Mouse (Mus musculus) intestine, embryonic 14.5 days (tissue): ENCODE data around the gene Plau. TPM values are rescaled to one million over a fixed set of nuclear protein-coding genes. Genes with fewer than 3 reads are reported as not detected.

Source experiments
- ATAC-seq: fragments of 200-750 bp; cut with Nextera tagmentation; replicated peaks from 2 replicates; pipeline ENCODE4 v1.8.0; 2017; ENCODE audit warnings: low read depth, moderate number of reproducible peaks, moderate TSS enrichment, moderate library complexity; ENCODE audit not compliant: low FRiP score, low TSS enrichment
- DNase-seq: peaks from one replicate; pipeline ENCODE4 v3.0.0-alpha.2; 2018; ENCODE audit warnings: low spot score
- H3K27ac ChIP-seq: fragments of 300-500 bp; sonication (generic); 2 replicates; pipeline ENCODE4 v1.5.1; 2014; ENCODE audit warnings: low read depth, mild to moderate bottlenecking, control low read depth
- H3K27me3 ChIP-seq: fragments of 300-500 bp; sonication (generic); replicated peaks from 2 replicates; pipeline ENCODE4 v1.6.1; 2014; ENCODE audit warnings: low read length, control low read depth; ENCODE audit not compliant: control insufficient read depth, insufficient read depth
- H3K36me3 ChIP-seq: fragments of 300-500 bp; sonication (generic); 2 replicates; pipeline ENCODE4 v1.6.1; 2014; ENCODE audit warnings: low read length, control low read depth; ENCODE audit not compliant: control insufficient read depth, insufficient read depth
- H3K4me1 ChIP-seq: fragments of 300-500 bp; sonication (generic); replicated peaks from 2 replicates; pipeline ENCODE4 v1.6.1; 2014; ENCODE audit warnings: low read length, control low read depth, mixed read lengths; ENCODE audit not compliant: control insufficient read depth, insufficient read depth
- H3K4me2 ChIP-seq: fragments of 300-500 bp; sonication (generic); 2 replicates; pipeline ENCODE4 v1.6.1; 2014; ENCODE audit warnings: low read length
- H3K4me3 ChIP-seq: fragments of 300-500 bp; sonication (generic); 2 replicates; pipeline ENCODE4 v1.5.1; 2014; ENCODE audit warnings: low read depth, low read length, control low read depth, mixed read lengths
- H3K9ac ChIP-seq: fragments of 300-500 bp; sonication (generic); 2 replicates; pipeline ENCODE4 v1.6.1; 2014; ENCODE audit warnings: mild to moderate bottlenecking, low read length
- H3K9me3 ChIP-seq: fragments of 300-500 bp; sonication (generic); 2 replicates; pipeline ENCODE4 v1.6.1; 2016; ENCODE audit warnings: low read length, control low read depth; ENCODE audit not compliant: control insufficient read depth
- WGBS: fragments of 180-500 bp; shearing (Covaris S2); extraction: QIAGEN DNeasy Blood & Tissue Kit; methylation state at CpG from one replicate; pipeline ENCODE4 v1.1.7; 2014; 5-methylcytosine and 5-hydroxymethylcytosine counted together
- polyA plus RNA-seq: library from polyadenylated mRNA; unstranded; fragments of >200 nt; fragmentation: Nextera tagmentation; extraction: Ambion mirVana; gene quantifications from 2 replicates; pipeline ENCODE4 v1.2.1, GENCODE M21; 2014

Gene Plau
- polyA plus RNA-seq, 1 experiment from 2014 or later: 1.3 TPM

DNA sequence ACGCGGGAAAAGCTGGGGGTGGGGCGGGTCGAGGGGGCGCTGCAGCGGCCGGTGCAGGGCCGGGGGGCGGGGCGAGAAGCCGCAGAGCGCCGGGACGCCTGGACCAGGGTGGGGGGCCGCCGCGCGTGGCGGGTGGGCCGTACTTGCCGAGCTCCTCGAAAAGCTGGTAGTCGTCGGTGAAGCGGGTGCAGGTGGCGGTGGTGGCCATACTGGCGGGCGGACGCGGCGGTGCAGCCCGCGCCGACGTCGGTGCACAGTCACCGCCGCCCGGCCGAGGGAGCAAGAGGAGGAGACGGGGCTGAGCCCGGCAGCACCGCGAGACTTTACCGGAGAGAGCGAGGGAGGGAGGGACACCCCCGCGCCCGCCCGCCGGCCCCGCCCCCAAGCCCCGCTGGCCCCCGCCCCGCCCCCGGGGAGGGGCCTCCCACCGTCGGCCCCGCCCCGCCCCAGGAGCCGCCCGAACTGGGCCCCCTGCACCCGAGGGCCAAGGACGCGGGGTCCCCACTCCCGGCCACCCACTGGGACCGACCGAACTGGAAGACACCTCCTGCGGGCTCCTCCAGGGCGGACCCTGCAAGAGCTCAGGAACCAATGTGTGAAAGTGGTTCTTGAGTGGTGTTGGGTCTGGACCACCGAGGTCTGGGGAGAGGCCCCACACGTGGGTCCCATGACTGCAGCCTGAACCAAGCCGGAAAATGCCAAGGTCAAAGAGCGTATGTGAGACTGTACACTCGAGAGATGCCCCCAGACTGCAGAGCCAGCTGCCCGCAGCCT is 42.5 kb upstream of the Plau start, which contains the start of gene Camk2g:
Gene Camk2g (minus strand): TSS at position 331 of the 774 bp plus-strand sequence.
- Histone ChIP-seq H3K4me3 (peak within 1 kb of the TSS; percentile 76), H3K9ac (peak within 1 kb of the TSS; percentile 65), H3K4me1 (peaks cover 15% of the 10 kb centered on the region), H3K27ac (peak within 1 kb of the TSS; percentile 64), H3K4me2 (peak within 1 kb of the TSS; percentile 81), H3K36me3 (peaks cover 33% of the 10 kb centered on the region), H3K27me3 (no peaks in the 10 kb centered on the region), H3K9me3 (no peaks in the 10 kb centered on the region)
- ATAC-seq (peak; percentile 93), DNase-seq (peak; percentile 90)
- WGBS: under 1% methylated on average over 43 of the region's 76 CpGs

DNA sequence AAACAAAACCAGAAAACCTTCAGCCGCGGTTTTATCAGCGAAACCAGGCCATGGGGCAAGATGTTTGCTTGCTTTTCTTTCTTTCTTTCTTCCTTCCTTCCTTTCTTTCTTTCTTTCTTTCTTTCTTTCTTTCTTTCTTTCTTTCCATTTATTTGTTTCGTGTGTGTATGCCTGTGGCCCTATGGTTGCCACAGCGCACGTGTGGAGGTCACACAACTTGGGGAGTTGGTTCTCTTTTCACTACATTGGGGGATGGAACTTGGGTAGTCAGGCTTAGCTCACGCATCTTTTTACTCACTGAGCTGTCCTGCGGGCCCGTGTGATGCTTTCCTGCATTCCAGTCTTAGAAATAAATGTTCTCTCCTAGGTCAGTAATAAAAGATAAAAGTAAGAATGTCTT is 41.9 kb upstream of the Plau start:
- Histone ChIP-seq H3K4me2 (peak overlapping the region; percentile 81), H3K27me3 (no peaks in the 10 kb centered on the region), H3K36me3 (peaks cover 26% of the 10 kb centered on the region), H3K9ac (peak overlapping the region; percentile 55), H3K9me3 (no peaks in the 10 kb centered on the region), H3K27ac (peak overlapping the region; percentile 64; the same call in 1 of the 2 replicates), H3K4me1 (peaks cover 15% of the 10 kb centered on the region), H3K4me3 (peak overlapping the region; percentile 76)
- WGBS: 12% methylated on average over 9 of the region's 9 CpGs
- no peak for ATAC-seq
- no peak for DNase-seq

- Histone ChIP-seq H3K9me3 (no peaks in the 10 kb centered on the region), H3K27me3 (no peaks in the 10 kb centered on the region), H3K9ac (no peak overlapping the region), H3K4me1 (peaks cover 15% of the 10 kb centered on the region), H3K4me3 (no peak overlapping the region), H3K27ac (no peak overlapping the region), H3K36me3 (peaks cover 16% of the 10 kb centered on the region), H3K4me2 (no peak overlapping the region)
- ATAC-seq (no peak), DNase-seq (no peak)
- WGBS: 52% methylated on average over 7 of the region's 9 CpGs
Observed at GRCm38 (mm10) chr14:20795423-20796152, 40.9 kb upstream of the Plau start.

DNA sequence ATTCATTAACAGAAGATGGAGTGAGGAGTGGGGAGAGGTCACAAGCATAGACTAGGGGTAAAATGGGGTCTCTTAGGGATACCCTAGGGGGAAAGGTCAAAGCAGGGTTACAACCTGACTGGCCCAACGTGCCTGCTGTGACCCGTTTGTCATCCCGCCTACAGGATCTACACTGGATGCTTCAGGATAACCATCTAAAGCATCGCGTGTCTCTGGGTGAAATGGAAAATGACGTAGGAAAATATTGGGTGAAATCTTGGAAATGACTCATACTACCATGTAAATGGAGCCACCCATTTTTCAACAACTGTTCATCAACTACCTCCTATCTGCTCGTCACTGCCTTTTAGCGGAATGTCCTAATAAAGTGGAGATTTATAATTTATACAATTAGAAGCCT is 40.3 kb upstream of the Plau start:
- no peak for DNase-seq
- H3K27ac ChIP-seq: no peak overlapping the region
- WGBS: 73% methylated on average over 8 of the region's 8 CpGs
- no peak overlapping the region for H3K4me3 ChIP-seq
- H3K36me3 ChIP-seq: peaks cover 10% of the 10 kb centered on the region
- no peak for ATAC-seq
- H3K9me3 ChIP-seq: no peaks in the 10 kb centered on the region
- H3K4me1 ChIP-seq: peaks cover 15% of the 10 kb centered on the region
- H3K4me2 ChIP-seq: no peak overlapping the region
- H3K27me3 ChIP-seq: no peaks in the 10 kb centered on the region
- H3K9ac ChIP-seq: no peak overlapping the region

DNA sequence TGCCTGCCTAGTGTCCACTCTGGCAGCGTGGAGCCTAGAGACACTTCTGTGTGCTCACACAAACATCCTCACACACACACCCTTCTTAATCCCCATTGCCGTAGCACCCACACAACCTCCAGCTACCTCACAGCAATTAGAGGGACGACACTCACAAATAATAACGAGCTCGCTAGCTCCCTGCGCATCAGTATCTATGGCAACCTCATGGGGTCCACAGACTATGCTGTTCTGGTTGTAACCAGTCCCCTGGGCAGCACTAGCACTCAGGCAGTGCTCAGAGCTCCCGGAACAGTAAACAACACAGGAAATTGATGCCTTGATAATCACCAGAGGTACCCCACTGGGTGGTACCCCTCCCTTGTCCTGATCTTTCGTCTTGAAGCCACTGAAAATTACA is 39.8 kb upstream of the Plau start:
- no peak overlapping the region for H3K27ac ChIP-seq
- ATAC-seq: no peak
- H3K36me3 ChIP-seq: peaks cover 6% of the 10 kb centered on the region
- H3K9me3 ChIP-seq: no peaks in the 10 kb centered on the region
- H3K27me3 ChIP-seq: no peaks in the 10 kb centered on the region
- peaks cover 15% of the 10 kb centered on the region for H3K4me1 ChIP-seq
- DNase-seq: no peak
- H3K4me2 ChIP-seq: no peak overlapping the region
- no peak overlapping the region for H3K9ac ChIP-seq
- 59% methylated on average over 8 of the region's 8 CpGs for WGBS
- no peak overlapping the region for H3K4me3 ChIP-seq

DNA sequence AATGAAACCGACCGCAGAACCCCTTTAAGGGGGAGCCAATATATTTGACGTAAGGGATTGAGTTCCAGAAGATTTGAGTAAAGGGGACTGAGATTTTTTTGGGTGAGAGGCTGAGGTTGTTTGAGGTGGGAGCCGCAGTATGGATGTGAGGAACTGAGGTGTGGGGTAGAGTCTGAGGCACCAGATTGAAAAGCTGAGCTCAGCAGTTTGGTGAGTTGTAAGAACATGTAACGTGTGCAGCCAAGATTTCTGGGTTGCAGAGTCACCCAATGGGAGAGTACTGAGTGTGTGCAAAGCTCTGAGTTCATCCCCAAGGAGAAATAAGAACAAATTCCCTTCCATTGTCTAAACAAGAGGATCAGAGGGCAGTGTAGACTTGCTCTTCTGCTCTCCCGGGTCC is 38.2 kb upstream of the Plau start:
- H3K36me3 ChIP-seq: no peaks in the 10 kb centered on the region
- H3K27ac ChIP-seq: no peak overlapping the region
- ATAC-seq: no peak
- H3K27me3 ChIP-seq: no peaks in the 10 kb centered on the region
- no peak overlapping the region for H3K9ac ChIP-seq
- no peak overlapping the region for H3K4me3 ChIP-seq
- peaks cover 7% of the 10 kb centered on the region; the same call in 1 of the 2 replicates for H3K4me1 ChIP-seq
- 84% methylated on average over 6 of the region's 6 CpGs for WGBS
- H3K4me2 ChIP-seq: no peak overlapping the region
- H3K9me3 ChIP-seq: no peaks in the 10 kb centered on the region
- DNase-seq: no peak

- no peaks in the 10 kb centered on the region for H3K27me3 ChIP-seq
- no peaks in the 10 kb centered on the region for H3K36me3 ChIP-seq
- H3K4me2 ChIP-seq: no peak overlapping the region
- ATAC-seq (no peak), DNase-seq (peak; percentile 90)
- 5% methylated on average over 7 of the region's 7 CpGs for WGBS
- H3K9me3 ChIP-seq: no peaks in the 10 kb centered on the region
- no peak overlapping the region for H3K4me3 ChIP-seq
- peaks cover 7% of the 10 kb centered on the region; the same call in 1 of the 2 replicates for H3K4me1 ChIP-seq
- no peak overlapping the region for H3K27ac ChIP-seq
- no peak overlapping the region for H3K9ac ChIP-seq
Observed at GRCm38 (mm10) chr14:20798761-20799160, 37.7 kb upstream of the Plau start.

DNA sequence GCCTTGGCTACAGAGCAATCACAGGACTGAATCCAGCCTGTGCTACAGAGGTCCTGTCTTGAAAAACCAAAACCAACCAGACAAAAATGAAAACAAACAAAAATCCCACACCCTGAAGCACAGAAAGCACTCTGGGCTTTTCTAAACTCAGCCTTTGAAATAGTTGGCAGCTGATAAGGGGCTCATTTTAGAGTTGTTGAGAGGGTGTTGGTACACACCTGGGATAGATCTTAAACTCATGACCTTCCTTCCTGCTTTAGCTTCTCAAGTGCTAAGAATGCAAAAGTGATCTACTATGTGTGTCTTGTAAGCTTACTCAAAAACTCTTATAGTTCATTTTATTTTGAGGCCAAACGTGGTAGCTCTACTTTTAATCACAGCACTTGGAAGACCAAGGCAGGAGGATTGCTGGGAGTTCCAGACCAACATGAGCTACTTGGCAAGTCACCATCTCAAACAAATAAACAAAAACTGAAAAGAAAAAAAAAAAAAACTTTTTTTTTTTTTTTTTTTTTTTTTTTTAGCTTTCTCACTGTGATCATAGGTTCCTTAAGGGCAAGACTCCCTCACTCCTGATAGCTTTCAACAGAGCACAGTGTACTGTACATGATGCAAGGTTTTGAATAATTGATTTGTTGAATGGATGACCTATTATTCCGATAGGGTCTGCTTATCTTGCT is 33.4 kb upstream of the Plau start:
- Histone ChIP-seq H3K36me3 (no peaks in the 10 kb centered on the region), H3K27me3 (no peaks in the 10 kb centered on the region), H3K9ac (no peak overlapping the region), H3K4me2 (no peak overlapping the region), H3K9me3 (no peaks in the 10 kb centered on the region), H3K4me1 (0 out of 2 replicates have a peak, but pooled peaks cover 3% of the 10 kb centered on the region), H3K27ac (no peak overlapping the region), H3K4me3 (no peak overlapping the region)
- ATAC-seq (peak; percentile 44), DNase-seq (no peak)
- 34% methylated on average over 2 of the region's 2 CpGs for WGBS
